Mouse (Mus musculus) CH12.LX (cell line): ENCODE measurements around the gene Gm10160. TPM values are rescaled to one million over a fixed set of nuclear protein-coding genes. Genes with fewer than 3 reads are reported as not detected.

ENCODE experiments used
- DNase-seq: peaks from one replicate; pipeline ENCODE4 v3.0.0-alpha.2; 2013; ENCODE audit errors: extremely low read depth
- H3K27ac ChIP-seq: 2 replicates; pipeline ENCODE4 v1.5.1; 2012; ENCODE audit warnings: low read depth, mild to moderate bottlenecking, control low read depth, moderate library complexity; ENCODE audit not compliant: insufficient read depth
- H3K27me3 ChIP-seq: replicated peaks from 2 replicates; pipeline ENCODE3; 2012; ENCODE audit warnings: inconsistent platforms
- H3K36me3 ChIP-seq, 2 experiments: replicated peaks in 1 of 2; 2 replicates each; pipeline versions ENCODE3 to v1.6.1; 2012; ENCODE audit warnings: inconsistent platforms in 1 of 2, low read length in 1 of 2, mild to moderate bottlenecking in 1 of 2, mixed read lengths in 1 of 2, moderate library complexity in 1 of 2; ENCODE audit not compliant: control insufficient read depth in 1 of 2, insufficient read depth in 1 of 2
- H3K4me1 ChIP-seq, 2 experiments: 2 replicates each; pipeline ENCODE4 v1.6.1; 2012; ENCODE audit warnings: inconsistent platforms in 1 of 2, moderate library complexity in 1 of 2; ENCODE audit not compliant: insufficient read depth in 2 of 2, control insufficient read depth in 1 of 2
- H3K4me2 ChIP-seq: 2 replicates; pipeline ENCODE4 v1.6.1; 2012; ENCODE audit warnings: low read depth, mild to moderate bottlenecking, control low read depth; ENCODE audit not compliant: poor library complexity, insufficient read depth, severe bottlenecking
- H3K4me3 ChIP-seq, 3 experiments: fragments of 150-350 bp in 1 of 3; sonication (generic) in 1 of 3; replicated peaks in 1 of 3; 2 replicates each; pipeline versions ENCODE3 to v1.5.1; 2011 to 2012; ENCODE audit warnings: low read depth in 2 of 3, low read length in 2 of 3, mild to moderate bottlenecking in 2 of 3, moderate library complexity in 2 of 3, control low read depth in 1 of 3, improper control_type of control experiment in 1 of 3, inconsistent platforms in 1 of 3, mixed read lengths in 1 of 3; ENCODE audit not compliant: poor library complexity in 1 of 3
- H3K79me2 ChIP-seq: replicated peaks from 2 replicates; pipeline ENCODE4 v1.6.1; 2012; ENCODE audit warnings: mild to moderate bottlenecking, moderate library complexity; ENCODE audit not compliant: control insufficient read depth, poor library complexity, insufficient read depth, severe bottlenecking; ENCODE audit errors: extremely low read depth
- H3K9ac ChIP-seq: 2 replicates; pipeline ENCODE4 v1.6.1; 2012; ENCODE audit warnings: low read depth, mild to moderate bottlenecking, control low read depth, moderate library complexity; ENCODE audit not compliant: insufficient read depth
- H3K9me3 ChIP-seq: replicated peaks from 2 replicates; pipeline ENCODE3; 2012; ENCODE audit warnings: low read length, inconsistent platforms, mixed read lengths
- BHLHE40 ChIP-seq: IDR thresholded peaks from 2 replicates; pipeline ENCODE4 v1.6.1; 2011; ENCODE audit warnings: mild to moderate bottlenecking, low read depth, low read length, improper control_type of control experiment
- CHD1 ChIP-seq: IDR thresholded peaks from 2 replicates; pipeline ENCODE4 v1.6.1; 2012; ENCODE audit warnings: low read depth, low read length, improper control_type of control experiment, inconsistent platforms
- ELF1 ChIP-seq: IDR thresholded peaks from 2 replicates; pipeline ENCODE4 v1.6.1; 2014; ENCODE audit warnings: low read depth, mild to moderate bottlenecking, inconsistent platforms, low read length, improper control_type of control experiment
- EP300 ChIP-seq: IDR thresholded peaks from 2 replicates; pipeline ENCODE4 v1.6.1; 2011; ENCODE audit warnings: low read length, improper control_type of control experiment
- ETS1 ChIP-seq: conservative IDR thresholded peaks from 2 replicates; pipeline ENCODE4 v1.6.1; 2012; ENCODE audit warnings: low read depth, mild to moderate bottlenecking, inconsistent platforms, low read length, improper control_type of control experiment, moderate library complexity
- GABPA ChIP-seq: IDR thresholded peaks from 2 replicates; pipeline ENCODE4 v1.6.1; 2012; ENCODE audit warnings: low read depth, low read length, improper control_type of control experiment, inconsistent platforms; ENCODE audit not compliant: insufficient replicate concordance
- IRF4 ChIP-seq: IDR thresholded peaks from 2 replicates; pipeline ENCODE4 v1.6.1; 2014; ENCODE audit warnings: low read depth, mild to moderate bottlenecking, inconsistent platforms, low read length, improper control_type of control experiment
- JUN ChIP-seq: IDR thresholded peaks from 2 replicates; pipeline ENCODE4 v1.6.1; 2011; ENCODE audit warnings: low read depth, mild to moderate bottlenecking, low read length, improper control_type of control experiment, moderate library complexity; ENCODE audit not compliant: insufficient read depth
- MAFK ChIP-seq: IDR thresholded peaks from 2 replicates; pipeline ENCODE4 v1.6.1; 2011; ENCODE audit warnings: low read length, improper control_type of control experiment; ENCODE audit not compliant: insufficient replicate concordance
- MAX ChIP-seq: IDR thresholded peaks from 2 replicates; pipeline ENCODE4 v1.6.1; 2011; ENCODE audit warnings: low read length, improper control_type of control experiment
- MAZ ChIP-seq: IDR thresholded peaks from 2 replicates; pipeline ENCODE4 v1.6.1; 2012; ENCODE audit warnings: low read depth, mild to moderate bottlenecking, inconsistent platforms, low read length, improper control_type of control experiment, moderate library complexity
- MXI1 ChIP-seq: IDR thresholded peaks from 2 replicates; pipeline ENCODE4 v1.6.1; 2011; ENCODE audit warnings: mild to moderate bottlenecking, low read depth, low read length, improper control_type of control experiment
- PAX5 ChIP-seq: IDR thresholded peaks from 2 replicates; pipeline ENCODE4 v1.6.1; 2012; ENCODE audit warnings: low read length, inconsistent platforms, mixed read lengths
- POLR2AphosphoS2 ChIP-seq: IDR thresholded peaks from 2 replicates; pipeline ENCODE4 v1.6.1; 2011; ENCODE audit warnings: low read depth, low read length, improper control_type of control experiment
- RAD21 ChIP-seq: IDR thresholded peaks from 2 replicates; pipeline ENCODE4 v1.6.1; 2011; ENCODE audit warnings: low read depth, mild to moderate bottlenecking, low read length, improper control_type of control experiment, moderate library complexity
- SIN3A ChIP-seq: IDR thresholded peaks from 2 replicates; pipeline ENCODE4 v1.6.1; 2012; ENCODE audit warnings: low read length, improper control_type of control experiment, inconsistent platforms
- TCF12 ChIP-seq: IDR thresholded peaks from 2 replicates; pipeline ENCODE4 v1.6.1; 2014; ENCODE audit warnings: low read depth, mild to moderate bottlenecking, inconsistent platforms, low read length, improper control_type of control experiment
- UBTF ChIP-seq: IDR thresholded peaks from 2 replicates; pipeline ENCODE4 v1.6.1; 2012; ENCODE audit warnings: low read depth, mild to moderate bottlenecking, inconsistent platforms, low read length, improper control_type of control experiment, moderate library complexity
- USF1 ChIP-seq: IDR thresholded peaks from 2 replicates; pipeline ENCODE4 v1.6.1; 2014; ENCODE audit warnings: low read depth, mild to moderate bottlenecking, inconsistent platforms, low read length, improper control_type of control experiment
- ZC3H11A ChIP-seq: IDR thresholded peaks from 2 replicates; pipeline ENCODE4 v1.6.1; 2012; ENCODE audit warnings: low read depth, mild to moderate bottlenecking, inconsistent platforms, low read length, improper control_type of control experiment
- ZMIZ1 ChIP-seq: IDR thresholded peaks from 2 replicates; pipeline ENCODE4 v1.6.1; 2012; ENCODE audit warnings: low read depth, mild to moderate bottlenecking, inconsistent platforms, low read length, improper control_type of control experiment
- dilution Hi-C: fragments of 300-500 bp; cut with MboI; formaldehyde crosslinking; loops from 2 replicates; pipeline ENCODE4 v1.14.3; 2020; ENCODE audit warnings: low sequenced_read_pairs; ENCODE audit not compliant: extremely low pct_unique_long_range_greater_than_20kb, extremely low pct_ligation_motif_present
- in situ Hi-C: fragments of 300-500 bp; cut with MboI; formaldehyde crosslinking; loops from 3 replicates; pipeline ENCODE4 v1.14.3; 2019; ENCODE audit warnings: low sequenced_read_pairs, low pct_ligation_motif_present, low pct_unique_long_range_greater_than_20kb, mixed read lengths
- polyA plus RNA-seq: library from polyadenylated mRNA; unstranded; fragments of >175 nt; gene quantifications from 2 replicates; pipeline ENCODE4 v1.2.1, GENCODE M21; 2012; ENCODE audit warnings: low read depth; ENCODE audit not compliant: insufficient read length
- total RNA-seq, 2 experiments: library from RNA; depleted of rRNA; stranded (reverse); fragments of 300-350 nt in 1 of 2; fragments of >200 nt in 1 of 2; gene quantifications; 2 replicates each; pipeline ENCODE4 v1.2.3; 2012 to 2014

The Gm10160 gene
- total and polyA plus RNA-seq, 3 experiments: not detected

DNA sequence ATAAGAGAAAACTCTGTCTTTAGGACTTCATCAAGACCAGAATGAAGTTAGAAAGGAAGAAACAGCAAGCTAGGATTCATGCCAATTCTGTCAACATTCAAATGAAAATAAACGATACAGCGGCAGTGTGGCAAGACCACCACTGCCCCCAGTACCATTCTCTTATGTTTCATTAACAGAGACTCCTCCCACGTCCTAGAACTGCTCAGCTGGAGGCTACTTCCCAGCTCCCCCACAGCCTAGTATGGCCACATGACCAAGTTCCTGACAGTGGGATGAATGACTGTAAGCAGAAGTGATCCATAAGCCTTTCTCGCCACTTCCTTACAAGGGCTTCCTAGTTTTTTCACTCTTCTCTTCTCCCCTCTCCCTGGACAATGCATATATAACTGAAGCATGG is 48.5 kb upstream of the Gm10160 start:
- in situ Hi-C loops: no loop called here
- 0 out of 4 replicates have a peak, but pooled peaks cover 0 to 3% of the 10 kb centered on the region in 2 experiments for H3K4me1 ChIP-seq
- no peaks in the 10 kb centered on the region for H3K36me3 ChIP-seq
- dilution Hi-C loops: no loop called here
- H3K9ac ChIP-seq: no peak overlapping the region
- no peak for TF ChIP-seq JUN
- no peak for TF ChIP-seq ZMIZ1
- TF ChIP-seq CHD1: no peak
- no peak for TF ChIP-seq MAFK
- no peak for TF ChIP-seq PAX5
- TF ChIP-seq ETS1: no peak
- TF ChIP-seq MAZ: no peak
- no peak for TF ChIP-seq EP300
- no peak for TF ChIP-seq MAX
- TF ChIP-seq UBTF: no peak
- no peak for TF ChIP-seq USF1
- no peak for TF ChIP-seq SIN3A
- TF ChIP-seq POLR2AphosphoS2: no peak
- no peak for TF ChIP-seq BHLHE40
- no peak for TF ChIP-seq TCF12
- TF ChIP-seq MXI1: no peak
- no peak for TF ChIP-seq RAD21
- TF ChIP-seq IRF4: no peak
- no peak for TF ChIP-seq GABPA
- TF ChIP-seq ZC3H11A: no peak
- H3K27ac ChIP-seq: no peak overlapping the region
- H3K4me2 ChIP-seq: no peak overlapping the region
- no peak overlapping the region for H3K4me3 ChIP-seq
- no peaks in the 10 kb centered on the region for H3K79me2 ChIP-seq
- no peak for DNase-seq
- no peaks in the 10 kb centered on the region for H3K9me3 ChIP-seq
- H3K27me3 ChIP-seq: no peaks in the 10 kb centered on the region

DNA sequence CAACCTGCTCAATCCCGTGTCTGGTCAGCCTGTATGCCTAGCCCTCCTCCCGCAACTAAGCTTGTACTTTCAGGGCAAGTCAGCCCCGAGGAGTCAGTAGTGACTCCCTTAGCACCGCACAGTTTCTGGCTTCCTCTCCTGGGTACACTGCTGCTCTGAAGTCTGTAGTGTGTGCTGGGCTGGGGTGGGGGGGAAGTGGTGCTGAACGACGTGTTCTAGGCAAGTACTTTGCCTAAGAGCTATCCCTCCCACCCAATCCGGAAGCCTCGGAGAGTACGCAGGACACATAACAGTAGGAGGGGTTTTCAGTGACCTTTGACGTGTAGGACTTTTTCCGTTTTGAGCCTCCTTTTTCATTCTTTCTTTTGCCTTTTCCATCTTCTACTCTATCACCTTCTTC is 43.8 kb upstream of the Gm10160 start:
- in situ Hi-C loops (no loop called here), dilution Hi-C loops (no loop called here)
- DNase-seq: peak; percentile 15

More for the DNA sequence above, 43.8 kb upstream of the Gm10160 start:
- Histone ChIP-seq H3K4me1 (0 out of 4 replicates have a peak, but pooled peaks cover 0 to 3% of the 10 kb centered on the region in 2 experiments), H3K9me3 (no peaks in the 10 kb centered on the region), H3K4me3 (no peak overlapping the region), H3K79me2 (no peaks in the 10 kb centered on the region), H3K36me3 (no peaks in the 10 kb centered on the region), H3K4me2 (peak overlapping the region; percentile 12; the same call in 1 of the 2 replicates), H3K9ac (no peak overlapping the region), H3K27me3 (no peaks in the 10 kb centered on the region), H3K27ac (no peak overlapping the region)
- peak; percentile 39; the same call in 1 of the 2 replicates for TF ChIP-seq ELF1
- TF ChIP-seq MAFK: no peak
